Mouse (Mus musculus): ENCODE results near the gene Tmem120a.

Gene Tmem120a

DNA sequence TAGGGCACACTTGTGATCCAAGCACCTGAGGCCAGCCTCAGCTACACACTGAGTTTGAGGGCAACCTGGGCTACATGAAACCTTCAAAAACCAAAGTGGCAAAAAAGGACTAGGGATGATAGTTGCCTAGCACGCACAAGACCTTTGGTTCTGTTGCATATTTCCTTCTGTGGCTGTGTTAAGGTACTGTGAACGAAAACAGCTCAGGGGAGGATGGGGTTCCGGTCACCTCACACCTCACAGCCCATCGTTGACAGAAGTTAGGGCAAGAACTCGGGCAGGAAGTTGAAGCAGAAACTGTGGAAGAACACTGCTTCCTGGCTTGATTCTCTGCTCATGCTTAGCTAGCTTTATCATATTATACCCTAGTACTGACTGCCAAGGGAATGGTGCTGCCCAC lies 34.5 kb downstream of the Tmem120a start:
- DNase-seq (ENCODE audit: low spot score in 2 of 2) = no peak

DNA sequence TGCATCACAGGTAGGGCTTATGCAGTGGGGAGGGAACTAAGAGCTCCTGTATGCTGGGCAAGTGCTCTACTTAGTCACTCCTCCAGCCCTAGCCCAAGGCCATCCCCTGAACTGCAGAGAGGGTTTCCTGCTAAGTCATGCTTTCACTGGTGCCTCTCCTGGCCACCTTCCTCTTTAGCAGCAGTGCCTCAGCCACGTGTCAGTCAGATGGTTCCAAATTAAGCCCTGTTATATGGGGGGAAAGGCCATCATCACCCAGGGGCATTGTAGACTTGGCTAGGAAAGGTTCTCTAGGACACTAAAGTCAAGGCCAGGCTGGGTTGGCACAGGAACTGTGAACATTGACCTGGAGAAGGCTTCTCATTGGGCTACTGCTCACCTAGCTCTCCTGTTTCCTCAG lies 36.4 kb downstream of the Tmem120a start:
- DNase-seq (ENCODE audit: low spot score in 2 of 2) = peak; percentile 73 to 76

DNA sequence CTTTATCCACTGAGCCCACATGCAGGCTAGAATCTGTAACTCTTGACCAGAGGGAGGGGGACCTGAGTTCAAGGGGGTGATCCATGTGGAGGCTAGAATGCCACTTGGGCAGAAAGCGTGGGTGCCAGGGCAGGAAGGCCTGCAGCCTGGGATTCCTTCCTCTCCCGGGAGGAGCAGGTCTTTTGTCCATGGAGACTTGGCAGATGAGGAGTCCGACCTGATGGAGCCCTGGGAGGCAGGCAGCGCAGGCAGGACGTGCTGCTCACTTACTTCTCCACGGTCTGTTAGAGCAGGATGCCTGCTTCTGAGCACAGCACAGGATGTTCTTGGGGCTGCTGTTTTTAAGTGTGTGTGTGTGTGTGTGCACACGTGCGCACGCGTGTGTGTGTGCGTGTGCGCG lies 37.2 kb downstream of the Tmem120a start:
- no peak for DNase-seq (ENCODE audit: low spot score in 2 of 2)

DNA sequence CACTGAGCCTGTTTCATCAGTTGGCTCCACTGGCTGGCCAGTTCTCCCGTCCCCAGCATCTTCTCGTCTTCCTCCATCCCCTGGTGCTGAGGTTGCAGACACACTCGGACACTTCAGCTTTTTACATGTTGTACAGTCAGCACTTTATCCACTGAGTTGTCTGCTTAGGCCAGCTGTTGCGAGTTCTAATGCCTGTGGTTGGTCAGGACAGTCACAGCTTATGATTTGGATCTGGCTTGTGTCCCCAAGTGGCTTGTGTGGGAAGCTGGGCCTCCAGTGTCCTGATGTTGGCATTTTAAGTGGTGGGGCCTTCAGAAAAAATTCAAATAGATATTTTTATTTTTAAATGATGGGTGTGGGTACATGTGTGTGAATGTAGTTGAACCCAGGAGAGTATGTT lies 38.9 kb downstream of the Tmem120a start:
- no peak for DNase-seq (ENCODE audit: low spot score in 2 of 2)

DNA sequence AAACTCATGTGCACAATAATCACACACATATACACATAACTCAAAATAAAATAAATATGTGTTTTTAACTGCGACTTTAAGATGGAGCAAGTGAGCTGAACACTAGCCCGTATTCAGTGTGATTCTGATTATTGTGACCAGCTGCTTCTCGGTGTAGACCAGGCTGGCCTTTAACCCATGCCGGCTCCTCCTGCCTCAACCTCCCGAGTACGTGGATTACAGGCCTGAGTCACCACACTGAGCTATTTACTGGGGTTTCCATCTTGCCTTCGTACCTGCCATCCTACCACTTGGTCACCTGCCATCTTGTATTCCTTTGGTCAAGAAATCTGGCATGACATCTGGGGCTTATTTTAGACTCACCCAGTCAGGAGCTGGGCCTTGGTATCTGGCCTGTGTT lies 40.8 kb downstream of the Tmem120a start:
- DNase-seq (ENCODE audit: low spot score in 2 of 2) = no peak

DNA sequence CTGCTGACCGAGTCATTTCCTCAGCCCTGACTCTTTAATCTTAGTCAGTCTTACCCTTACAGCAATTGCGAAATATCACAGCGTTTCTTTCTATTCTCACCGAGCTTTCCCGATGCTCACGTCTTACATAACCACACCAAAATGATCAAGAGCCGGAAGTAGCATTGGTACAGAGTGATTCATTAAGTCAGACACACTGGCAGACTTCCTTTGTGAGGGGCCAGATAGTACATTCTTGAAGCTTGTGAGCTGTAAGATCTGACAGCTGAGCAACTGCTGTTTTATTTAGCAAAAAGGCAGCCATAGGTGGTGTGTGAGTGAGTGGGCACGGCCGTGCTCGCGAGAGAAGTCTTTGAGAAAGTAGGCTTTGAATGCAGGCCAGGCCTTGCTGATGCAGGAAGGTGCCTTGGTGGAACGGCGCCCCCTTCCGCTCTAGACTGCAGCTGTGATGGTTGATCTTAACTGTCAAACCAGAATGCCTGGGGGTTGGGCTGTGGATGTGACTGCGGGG lies 41.5 kb downstream of the Tmem120a start:
- DNase-seq (ENCODE audit: low spot score in 2 of 2) = peak; percentile 71 to 72

DNA sequence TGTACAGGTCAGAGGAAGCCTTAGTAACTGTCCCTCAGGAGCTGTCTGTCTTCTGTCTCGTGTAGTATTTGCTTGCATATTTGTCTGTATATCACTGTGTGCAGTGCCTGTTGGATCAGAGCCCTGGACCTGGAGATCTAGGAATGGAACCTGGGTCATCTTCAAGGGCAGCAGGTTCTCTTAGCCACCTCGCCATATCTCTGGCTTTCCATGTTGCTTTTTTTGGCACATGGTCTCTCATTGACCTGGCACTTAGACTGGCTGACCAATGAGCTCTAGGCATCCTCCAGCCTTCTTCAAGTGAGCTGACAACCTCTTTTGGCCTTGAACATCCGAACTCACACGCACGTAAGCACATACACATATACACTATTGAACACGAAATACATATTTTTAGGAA lies 42.1 kb downstream of the Tmem120a start:
- no peak for DNase-seq (ENCODE audit: low spot score in 2 of 2)

DNA sequence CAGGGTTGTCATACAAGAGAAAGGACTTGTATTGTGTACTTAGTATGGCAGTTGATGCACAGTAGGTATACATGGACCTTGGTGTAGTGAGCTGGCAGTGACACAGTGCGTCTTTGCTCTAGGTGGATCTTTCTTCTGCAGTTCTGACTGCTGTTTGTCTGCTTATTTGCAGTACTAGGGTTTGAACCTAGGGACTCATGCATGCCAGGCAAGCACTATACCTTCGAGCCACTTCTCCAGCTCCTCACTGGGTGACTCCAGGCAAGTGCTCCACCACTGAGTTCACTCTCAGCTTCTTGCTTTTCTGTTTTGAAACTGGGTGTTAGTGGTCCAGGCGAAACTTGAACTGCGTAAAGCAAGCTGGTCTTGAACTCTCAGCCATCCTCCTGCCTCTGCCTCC lies 42.6 kb downstream of the Tmem120a start:
- no peak for DNase-seq (ENCODE audit: low spot score in 2 of 2)

DNA sequence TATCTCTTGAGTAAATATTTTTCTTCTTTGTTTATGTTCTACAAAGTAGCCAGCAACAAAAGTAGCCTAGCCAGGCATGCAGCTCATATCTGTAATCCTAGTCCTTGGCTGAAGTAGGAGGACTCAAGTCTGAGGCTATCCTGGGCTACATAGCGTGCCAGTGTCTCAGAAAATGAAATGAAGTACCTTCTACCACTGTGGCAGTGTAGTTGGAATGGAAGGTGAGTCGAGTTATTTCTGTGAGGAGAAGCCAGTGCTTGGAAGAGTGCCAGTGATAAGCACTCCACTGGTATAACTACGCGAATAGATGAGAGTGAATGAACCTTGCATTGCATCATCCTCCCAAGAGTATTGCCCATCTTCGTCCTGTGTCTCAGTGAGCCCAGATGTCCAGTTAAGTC lies 46.5 kb downstream of the Tmem120a start:
- DNase-seq (ENCODE audit: low spot score in 2 of 2) = no peak

DNA sequence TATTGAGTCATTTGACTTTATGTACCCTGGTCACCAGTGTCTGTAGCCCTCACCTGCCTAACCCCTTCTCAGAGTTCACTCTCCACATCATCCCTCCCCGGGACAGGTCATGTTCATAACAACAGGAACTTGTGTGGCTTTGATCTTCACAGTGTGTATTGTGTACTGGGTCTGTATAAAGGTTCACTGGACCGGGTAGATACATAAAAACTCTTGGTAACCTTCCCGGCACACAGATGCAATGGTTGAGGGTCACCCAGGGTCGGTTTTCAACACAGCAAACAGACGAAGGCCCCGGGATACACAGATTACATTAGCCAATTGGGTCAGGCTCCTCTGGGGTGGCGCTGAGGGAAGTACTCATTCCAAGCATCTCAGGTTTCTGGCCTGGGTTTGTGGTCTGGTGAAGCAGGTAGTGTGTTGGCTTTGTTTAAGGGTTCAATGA lies 48.9 kb downstream of the Tmem120a start:
- no peak for DNase-seq (ENCODE audit: low spot score in 2 of 2)

DNA sequence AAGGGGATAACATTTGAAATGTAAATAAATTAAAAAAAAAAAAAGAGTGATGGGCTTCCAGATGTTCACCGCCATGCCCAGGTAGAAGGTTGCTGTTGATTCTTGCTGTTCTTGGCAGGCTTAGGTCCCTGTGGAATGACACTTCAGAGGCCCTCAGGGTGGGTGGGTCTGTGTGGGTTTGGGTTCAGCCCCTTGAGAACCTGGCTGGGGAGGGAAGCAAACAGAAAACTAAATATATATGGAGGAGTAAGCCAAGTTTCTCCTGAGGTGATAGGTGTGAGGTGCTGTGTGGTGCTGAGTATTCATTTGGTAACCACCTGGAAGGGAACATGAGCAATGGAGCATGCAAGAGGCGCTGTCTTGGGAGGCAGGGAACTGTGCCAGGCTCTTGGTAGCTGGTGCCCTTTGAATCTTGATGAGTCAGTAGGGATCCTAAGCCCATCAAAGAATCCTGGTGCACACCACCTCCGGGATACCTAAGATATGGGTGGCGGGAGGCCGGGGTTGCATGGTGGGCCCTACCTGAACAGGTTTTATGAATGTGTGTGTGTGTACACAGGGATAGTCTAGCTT lies 50.9 kb downstream of the Tmem120a start:
- no peak for DNase-seq (ENCODE audit: low spot score in 2 of 2)

DNA sequence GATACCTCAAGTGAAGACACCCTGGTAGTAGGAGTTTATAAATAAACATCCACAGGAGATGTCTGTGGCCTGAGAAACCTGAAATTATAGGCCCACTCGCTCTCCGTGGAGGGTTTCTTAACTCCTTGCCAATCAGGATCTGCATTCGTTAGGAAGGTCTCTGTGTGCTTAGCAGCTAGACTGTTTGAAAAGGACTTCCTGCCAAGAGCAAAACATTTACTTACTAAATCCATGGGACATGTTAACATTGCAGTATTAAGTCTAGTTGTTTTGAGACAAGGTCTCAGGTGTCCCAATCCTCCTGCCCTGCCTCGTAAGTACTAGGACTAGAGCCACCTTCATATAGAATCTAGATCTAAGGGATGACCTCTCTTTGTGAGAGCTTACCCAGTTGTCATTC lies 53.0 kb downstream of the Tmem120a start:
- no peak for DNase-seq (ENCODE audit: low spot score in 2 of 2)

DNA sequence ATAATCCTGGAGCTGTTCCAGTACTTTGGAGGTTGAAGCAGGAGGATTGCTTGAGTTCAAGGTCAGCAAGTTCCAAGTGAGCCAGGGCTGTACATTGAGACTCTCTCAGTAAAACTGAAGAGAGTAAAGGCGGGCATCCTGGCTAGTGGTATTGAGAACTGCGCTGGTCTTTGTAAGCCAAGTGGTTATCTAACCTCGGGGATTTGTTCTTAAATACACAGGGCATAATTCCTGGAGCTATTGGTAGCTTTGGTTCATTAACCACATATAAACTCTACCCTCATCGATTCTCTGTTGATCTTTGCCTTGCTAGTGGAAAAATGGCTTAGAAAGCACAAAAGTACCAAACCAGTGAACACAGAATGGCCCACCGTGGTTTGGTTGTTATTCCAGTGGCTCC lies 53.8 kb downstream of the Tmem120a start:
- no peak for DNase-seq (ENCODE audit: low spot score in 2 of 2)

All from heart, adult 9 months (tissue).